8 mouse cellular contexts compared by ENCODE assay signal in the genomic region with DNA sequence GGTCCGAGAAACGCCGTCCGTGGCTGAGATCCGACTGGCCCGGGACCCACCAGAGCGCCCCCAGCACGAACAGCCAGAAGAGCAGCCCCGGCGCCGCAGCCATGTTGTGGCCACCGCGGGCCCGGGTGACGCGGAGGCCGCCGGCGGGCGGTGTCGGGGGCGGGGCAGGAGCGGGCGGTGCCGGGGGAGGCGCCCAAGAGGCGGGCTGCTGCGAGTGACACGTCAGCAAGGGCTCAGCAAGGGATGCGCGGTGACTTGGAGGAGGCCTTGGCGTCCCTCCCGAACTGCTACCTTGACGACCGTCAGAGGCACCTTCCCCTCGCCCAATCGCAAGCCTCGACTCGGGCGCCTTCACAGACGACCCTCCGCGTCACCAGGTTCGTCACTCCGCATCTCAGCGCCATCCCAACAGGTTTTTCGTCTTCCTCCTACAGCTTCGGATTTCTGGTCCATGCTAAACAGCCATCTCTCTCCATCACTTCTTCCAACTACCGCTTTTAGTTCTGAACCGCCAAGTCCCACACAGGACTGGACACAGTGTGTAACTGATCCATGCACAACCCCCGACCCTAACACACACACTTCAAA. TPM values are rescaled to one million over a fixed set of nuclear protein-coding genes. Genes with fewer than 3 reads are reported as not detected.
DNase-seq lines count a peak whose midpoint lies in the region; ATAC-seq lines count a peak whose summit lies in the region.

A gene (minus strand): TSS at position 127 of the 588 bp plus-strand sequence.

- H3K4me1 ChIP-seq in hindbrain, embryonic 16.5 days (ENCODE audit: control insufficient read depth, insufficient read depth, low read depth, low read length): peaks cover 13% of the 10 kb centered on the region

- ATAC-seq in hindbrain, embryonic 16.5 days: peak; percentile 98

- H3K9me3 ChIP-seq in hindbrain, embryonic 16.5 days (ENCODE audit: control insufficient read depth, low read length): no peaks in the 10 kb centered on the region

- H3K27me3 ChIP-seq in hindbrain, embryonic 16.5 days (replicated peaks; ENCODE audit: control insufficient read depth, insufficient read depth, low read length): no peaks in the 10 kb centered on the region

- H3K4me2 ChIP-seq in hindbrain, embryonic 16.5 days (ENCODE audit: low read length): peak within 1 kb of the TSS; percentile 91

- WGBS in hindbrain, embryonic 16.5 days: under 1% methylated on average over 34 of the region's 51 CpGs
- under 1% methylated on average over 51 of the region's 51 CpGs for WGBS in macrophage (ENCODE audit: missing documents)

- peak within 1 kb of the TSS; percentile 93 for H3K4me3 ChIP-seq in hindbrain, embryonic 16.5 days (ENCODE audit: low read length)
- H3K4me3 ChIP-seq in macrophage (ENCODE audit: inconsistent target): peak within 1 kb of the TSS; percentile 43

- H3K36me3 ChIP-seq in hindbrain, embryonic 16.5 days (ENCODE audit: control insufficient read depth, insufficient read depth, low read length): no peaks in the 10 kb centered on the region
- H3K36me3 ChIP-seq in macrophage (ENCODE audit: inconsistent target): 0 out of 2 replicates have a peak, but pooled peaks cover under 1% of the 10 kb centered on the region

- DNase-seq in T-cell, adult 2 months (ENCODE audit: low spot score): peak; percentile 97
- DNase-seq in cerebellum, postnatal 36 days: peak; percentile 98 to 99
- DNase-seq in gastrocnemius, adult 18-20 months (ENCODE audit: low spot score): peak; percentile 95
- DNase-seq in left cerebral cortex, adult 18-20 months (ENCODE audit: low spot score in 2 of 2): peak; percentile 97 to 98
- DNase-seq in right cerebral cortex, adult 18-20 months: peak; percentile 99
- peak; percentile 69 for DNase-seq in urinary bladder, postnatal 10 days (ENCODE audit: low spot score)

- H3K27ac ChIP-seq in hindbrain, embryonic 16.5 days (ENCODE audit: low read depth, low read length): peak within 1 kb of the TSS; percentile 79
- H3K27ac ChIP-seq in macrophage: no peak within 1 kb of the TSS

- H3K79me2 ChIP-seq in macrophage (ENCODE audit: inconsistent target): peaks cover 25% of the 10 kb centered on the region

- peak within 1 kb of the TSS; percentile 87 for H3K9ac ChIP-seq in hindbrain, embryonic 16.5 days (ENCODE audit: low read depth, low read length)

RNA-seq across cellular contexts. Expression of the gene that starts here (rescaled TPM):
- 100 to 1,000 TPM; 195 to 197 TPM for total RNA-seq in gastrocnemius, adult 18-20 months (2021)
- 102 and 116 TPM in 2 replicates for polyA plus RNA-seq in hindbrain, embryonic 16.5 days (2015; fragmentation: Nextera tagmentation; extraction: Ambion mirVana)
- total RNA-seq in left cerebral cortex, adult 18-20 months (2021): 100 to 1,000 TPM; 240 to 241 TPM
- total RNA-seq in macrophage (2018; cell fraction: chromatin; rRNA removed): 100 to 1,000 TPM in 21 of 26 experiments, 10 to 100 TPM in 5; 67.4 to 246 (median 116) TPM
- 100 to 1,000 TPM in 21 of 26 experiments, 10 to 100 TPM in 5; 92.6 to 144 (median 117) TPM for total RNA-seq in macrophage (2018; cell fraction: cytosol; rRNA removed)
- total RNA-seq in macrophage (2018; cell fraction: nucleus; rRNA removed): 100 to 1,000 TPM in 24 of 26 experiments, 10 to 100 TPM in 2; 61.9 to 199 (median 135) TPM
- 91.4 to 130 TPM (median 91.7 TPM) in 3 replicates for polyA plus RNA-seq in macrophage (2018)
